Mouse (Mus musculus): ENCODE results near the gene Zfp90.

The Zfp90 gene

GRCm38 (mm10) chr8:106433667-106434066 is 18.5 kb downstream of the Zfp90 start:
- DNase-seq (ENCODE audit: low spot score in 2 of 2): no peak

DNA sequence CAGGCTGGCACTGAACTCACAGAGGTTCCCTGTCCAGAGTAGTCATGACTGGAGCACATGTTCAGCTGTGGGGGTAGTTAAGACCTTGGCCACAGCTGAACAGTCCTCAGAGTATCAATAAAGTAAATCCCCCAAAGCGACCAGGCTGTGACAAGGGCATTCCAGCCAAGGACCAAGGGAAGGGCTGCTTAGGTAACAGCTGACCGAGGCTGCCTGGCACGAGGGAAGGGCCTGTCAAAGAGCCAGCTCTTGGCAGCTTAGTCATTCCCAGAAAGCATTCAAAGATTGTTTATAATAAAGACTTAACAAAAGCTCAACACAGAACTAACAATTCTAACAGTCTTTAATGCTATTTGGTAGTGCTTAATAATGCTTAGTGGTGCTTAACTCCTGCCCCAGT is 22.7 kb downstream of the Zfp90 start:
- DNase-seq (ENCODE audit: low spot score in 2 of 2): no peak

DNA sequence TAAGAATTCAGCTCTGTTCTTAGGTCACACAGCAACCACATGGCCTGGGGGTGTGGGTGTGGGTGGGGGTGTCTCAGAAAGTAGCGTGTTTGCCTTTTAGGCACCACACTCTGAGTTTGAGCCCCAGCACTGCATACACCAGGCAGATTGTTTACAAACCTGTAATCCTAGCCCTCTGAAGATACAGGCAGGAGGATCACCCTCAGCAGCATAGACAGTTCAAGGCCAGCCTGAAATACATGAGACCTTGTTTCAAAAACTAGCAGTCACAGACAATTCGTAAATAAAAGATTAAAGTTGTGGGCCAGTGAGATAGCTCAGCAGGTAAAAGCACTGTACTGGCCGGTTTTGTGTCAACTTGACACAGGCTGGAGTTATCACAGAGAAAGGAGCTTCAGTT is 25.0 kb downstream of the Zfp90 start:
- no peak for DNase-seq (ENCODE audit: low spot score in 2 of 2)

DNA sequence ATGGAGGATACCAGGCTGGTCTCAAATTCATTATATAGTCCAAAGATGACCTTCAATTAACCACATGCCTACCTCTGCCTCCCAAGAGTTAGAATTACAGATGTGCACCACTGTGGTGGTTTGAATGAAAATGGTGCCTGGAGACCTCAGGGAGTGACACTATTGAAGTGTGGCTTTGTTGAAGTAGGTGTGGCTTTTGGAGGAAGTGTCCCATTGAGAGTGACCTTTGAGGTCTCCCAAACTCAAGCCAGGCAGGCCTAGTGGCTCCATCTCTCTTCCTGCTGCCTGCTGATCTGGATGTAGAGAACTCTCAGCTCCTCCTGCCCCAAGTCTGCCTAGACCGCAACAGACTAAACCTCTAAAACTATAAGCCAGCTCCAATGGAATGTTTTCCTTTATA is 27.6 kb downstream of the Zfp90 start:
- no peak for DNase-seq (ENCODE audit: low spot score in 2 of 2)

DNA sequence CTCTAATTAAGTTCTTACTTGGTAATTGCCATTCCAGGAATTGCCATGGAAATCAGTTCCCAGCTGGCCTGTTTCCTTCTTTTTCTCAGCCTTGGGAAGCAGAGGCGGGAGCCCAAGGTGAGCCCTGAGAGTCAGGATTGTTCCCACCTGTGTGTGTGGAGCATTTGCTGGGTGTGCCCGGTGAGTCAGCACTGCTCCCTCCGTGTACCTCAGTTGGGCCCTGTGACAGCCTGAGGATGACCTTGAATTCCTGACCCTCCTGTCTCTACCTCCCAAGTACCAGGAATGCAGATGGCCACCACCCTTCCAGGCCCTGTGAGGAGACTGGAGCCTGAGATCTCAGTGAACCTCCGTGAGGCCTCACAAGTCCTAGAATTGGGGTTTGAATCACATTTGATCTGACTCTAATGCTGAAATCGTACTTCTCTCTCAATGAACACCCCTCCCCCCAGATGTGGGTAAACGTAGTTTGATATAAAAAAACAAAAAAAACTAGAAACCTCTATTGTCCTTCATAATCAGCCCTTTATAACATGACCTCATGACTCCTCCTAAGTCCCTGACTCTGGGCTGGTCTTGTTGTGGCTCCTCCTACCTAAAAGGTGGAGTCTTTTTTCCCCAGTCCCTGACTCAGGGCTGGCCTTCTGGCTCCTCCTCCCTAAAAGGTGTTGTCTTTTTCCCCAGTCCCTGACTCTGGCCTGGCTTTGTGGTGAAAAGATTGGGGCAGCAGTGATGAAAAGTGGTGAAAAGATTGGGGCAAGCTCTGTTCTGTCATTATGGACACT is 36.4 kb downstream of the Zfp90 start:
- no peak for DNase-seq (ENCODE audit: low spot score in 2 of 2)

DNA sequence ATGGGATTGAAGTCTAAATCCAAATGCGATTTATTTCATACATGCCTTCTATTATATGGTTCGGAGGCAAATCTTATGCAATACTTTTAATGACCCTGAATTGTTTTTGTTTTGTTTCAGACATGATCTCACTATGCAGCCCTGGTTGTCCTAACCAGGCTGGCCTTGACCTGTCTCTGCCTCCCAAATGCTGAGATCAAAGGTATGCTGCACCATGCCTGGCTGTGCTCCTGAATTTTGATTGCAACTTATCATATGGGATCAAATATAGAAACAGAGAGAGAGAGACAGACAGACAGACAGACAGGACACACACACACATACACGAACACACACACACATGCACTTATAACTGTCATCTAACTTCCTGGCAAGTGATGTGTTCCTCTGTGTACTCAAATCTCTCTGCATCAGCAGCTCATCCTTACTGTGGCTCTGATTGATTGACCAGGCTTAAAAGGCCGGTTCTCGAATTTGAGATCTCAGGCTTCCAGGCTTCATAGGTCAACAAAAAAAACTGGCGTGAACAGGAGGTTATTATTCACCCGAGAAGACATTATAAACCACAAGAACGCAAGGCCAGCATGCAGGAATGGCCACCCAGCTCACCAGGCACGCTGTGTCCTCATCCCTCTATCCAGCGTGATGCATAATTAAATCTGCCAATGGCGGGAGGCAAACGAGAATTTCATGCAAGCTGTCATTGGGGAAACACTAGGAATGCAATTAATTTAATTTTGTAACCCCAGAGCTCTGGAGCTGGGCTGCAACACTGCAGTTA is 37.8 kb downstream of the Zfp90 start:
- no peak for DNase-seq (ENCODE audit: low spot score in 2 of 2)

GRCm38 (mm10) chr8:106454036-106454435 is 38.9 kb downstream of the Zfp90 start:
- DNase-seq (ENCODE audit: low spot score in 2 of 2): no peak

- no peak for DNase-seq (ENCODE audit: low spot score in 2 of 2)
Measured at GRCm38 (mm10) chr8:106462131-106462530, 47.0 kb downstream of the Zfp90 start.

- no peak for DNase-seq (ENCODE audit: low spot score in 2 of 2)
Measured at GRCm38 (mm10) chr8:106463795-106464194, 48.7 kb downstream of the Zfp90 start.

DNA sequence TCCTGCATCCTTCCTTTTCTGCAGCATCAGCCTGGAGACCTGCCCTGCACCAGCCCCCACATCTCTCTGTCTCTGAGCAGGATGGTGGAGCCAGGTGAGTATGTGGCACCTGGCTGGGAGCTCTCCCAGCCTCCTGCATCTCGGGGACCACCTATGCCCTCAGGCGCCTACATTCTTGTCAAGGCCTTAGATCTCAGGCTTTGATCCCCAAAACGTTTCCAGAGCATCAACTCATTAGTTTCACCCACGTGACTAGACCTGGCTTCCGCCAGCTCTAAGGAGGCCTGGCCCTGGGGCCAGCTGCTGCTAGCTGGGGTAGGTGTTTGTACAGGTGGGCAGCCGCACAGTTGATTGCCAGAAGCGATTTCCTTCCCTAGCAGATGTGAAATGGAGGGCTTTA is 54.4 kb downstream of the Zfp90 start:
- DNase-seq (ENCODE audit: low spot score in 2 of 2): no peak

DNA sequence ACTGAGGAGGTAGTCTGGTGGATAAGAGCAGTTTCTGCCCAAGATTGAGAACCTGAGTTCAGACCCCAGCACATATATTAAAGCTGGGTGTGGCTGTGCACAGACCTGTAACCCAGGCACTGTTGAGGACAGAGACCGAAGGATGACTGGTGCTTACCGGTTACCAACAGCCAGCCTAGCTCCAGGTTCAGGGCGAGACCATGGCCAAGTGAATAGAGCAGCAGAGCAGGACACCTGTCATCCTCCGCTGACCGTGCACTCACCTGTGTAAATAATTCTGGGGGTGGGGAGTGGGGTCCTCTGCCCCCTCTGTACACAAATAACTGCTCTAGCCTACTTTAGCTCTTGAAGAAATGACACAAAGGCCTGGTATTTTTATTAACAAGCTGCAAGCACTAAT is 58.9 kb downstream of the Zfp90 start:
- DNase-seq (ENCODE audit: low spot score in 2 of 2): no peak

All from heart, adult 9 months (tissue).